Mouse (Mus musculus) heart, embryonic 11.5 days (tissue): ENCODE data around the gene Inafm1. TPM values are rescaled to one million over a fixed set of nuclear protein-coding genes. Genes with fewer than 3 reads are reported as not detected.
"Not testable (repeated sequence)": the region's sequence is repeated elsewhere in the genome, so short reads cannot be mapped to it uniquely, and the experiment has no call there.

ENCODE experiments used
- ATAC-seq: fragments of 200-750 bp; cut with Nextera tagmentation; replicated peaks from 2 replicates; pipeline ENCODE4 v1.8.0; 2017; ENCODE audit warnings: moderate library complexity; ENCODE audit not compliant: insufficient number of reproducible peaks, low FRiP score, low TSS enrichment
- H3K27ac ChIP-seq: fragments of 300-500 bp; sonication (generic); 2 replicates; pipeline ENCODE4 v1.5.1; 2014; ENCODE audit warnings: mild to moderate bottlenecking, low read depth, low read length
- H3K27me3 ChIP-seq: fragments of 300-500 bp; sonication (generic); 2 replicates; pipeline ENCODE4 v1.6.1; 2014; ENCODE audit warnings: mild to moderate bottlenecking, low read length, mixed read lengths; ENCODE audit not compliant: control insufficient read depth, insufficient read depth
- H3K36me3 ChIP-seq: fragments of 300-500 bp; sonication (generic); 2 replicates; pipeline ENCODE4 v1.6.1; 2014; ENCODE audit warnings: mild to moderate bottlenecking, low read length, moderate library complexity, mixed read lengths; ENCODE audit not compliant: control insufficient read depth, insufficient read depth
- H3K4me1 ChIP-seq: fragments of 300-500 bp; sonication (generic); 2 replicates; pipeline ENCODE4 v1.6.1; 2014; ENCODE audit warnings: low read length; ENCODE audit not compliant: control insufficient read depth, insufficient read depth
- H3K4me2 ChIP-seq: fragments of 300-500 bp; sonication (generic); 2 replicates; pipeline ENCODE4 v1.6.1; 2014; ENCODE audit warnings: mild to moderate bottlenecking, moderate library complexity
- H3K4me3 ChIP-seq: fragments of 300-500 bp; sonication (generic); 2 replicates; pipeline ENCODE4 v1.5.1; 2014; ENCODE audit warnings: low read depth, low read length
- H3K9ac ChIP-seq: fragments of 300-500 bp; sonication (generic); 2 replicates; pipeline ENCODE4 v1.6.1; 2014; ENCODE audit warnings: mild to moderate bottlenecking, low read depth, low read length, moderate library complexity
- H3K9me3 ChIP-seq: fragments of 300-500 bp; sonication (generic); replicated peaks from 2 replicates; pipeline ENCODE4 v1.6.1; 2016; ENCODE audit warnings: low read length; ENCODE audit not compliant: control insufficient read depth
- WGBS: fragments of 180-500 bp; shearing (Covaris S2); extraction: QIAGEN DNeasy Blood & Tissue Kit; methylation state at CpG from one replicate; pipeline ENCODE4 v1.1.7; 2014; ENCODE audit not compliant: insufficient replicate concordance; 5-methylcytosine and 5-hydroxymethylcytosine counted together
- polyA plus RNA-seq: library from polyadenylated mRNA; unstranded; fragments of >200 nt; fragmentation: Nextera tagmentation; extraction: Ambion mirVana; gene quantifications from 2 replicates; pipeline ENCODE4 v1.2.1, GENCODE M21; 2014

Inafm1 gene
- polyA plus RNA-seq, 1 experiment from 2014 or later = 6.7 TPM

DNA sequence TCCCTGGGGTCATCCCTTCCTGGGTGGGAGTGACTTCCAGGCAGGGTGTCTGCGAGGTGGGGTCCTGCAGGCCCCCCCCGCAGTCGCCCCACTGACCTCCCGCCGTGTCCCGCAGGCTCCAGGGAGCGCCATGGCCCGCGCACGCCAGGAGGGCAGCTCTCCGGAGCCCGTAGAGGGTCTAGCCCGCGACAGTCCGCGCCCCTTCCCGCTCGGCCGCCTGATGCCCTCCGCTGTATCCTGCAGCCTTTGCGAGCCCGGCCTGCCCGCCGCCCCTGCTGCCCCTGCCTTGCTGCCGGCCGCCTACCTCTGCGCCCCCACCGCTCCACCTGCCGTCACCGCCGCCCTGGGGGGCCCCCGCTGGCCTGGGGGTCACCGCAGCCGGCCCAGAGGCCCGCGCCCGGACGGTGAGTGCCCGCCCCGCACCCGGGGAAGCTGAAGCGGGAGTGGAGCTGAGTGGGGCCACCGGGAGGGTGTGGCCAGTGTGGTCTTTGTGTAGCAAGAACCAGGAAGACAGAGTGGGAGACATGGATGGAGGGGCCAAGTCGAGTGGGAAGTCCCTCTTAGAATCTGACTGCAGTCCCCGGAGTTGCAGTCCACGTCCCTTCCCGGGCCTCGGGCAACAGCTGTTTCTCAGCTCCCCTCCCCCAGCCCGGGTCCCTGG lies 38.7 kb upstream of the Inafm1 start:
- peak overlapping the region; percentile 94 for H3K9ac ChIP-seq
- peak overlapping the region; percentile 86 for H3K4me3 ChIP-seq
- H3K4me2 ChIP-seq = peak overlapping the region; percentile 84
- no peaks in the 10 kb centered on the region; the same call in 1 of the 2 replicates for H3K36me3 ChIP-seq
- peaks cover 25% of the 10 kb centered on the region for H3K4me1 ChIP-seq
- no peaks in the 10 kb centered on the region for H3K9me3 ChIP-seq
- no peak for ATAC-seq
- H3K27ac ChIP-seq = peak overlapping the region; percentile 92
- under 1% methylated on average over 48 of the region's 49 CpGs for WGBS
- H3K27me3 ChIP-seq = no peaks in the 10 kb centered on the region

DNA sequence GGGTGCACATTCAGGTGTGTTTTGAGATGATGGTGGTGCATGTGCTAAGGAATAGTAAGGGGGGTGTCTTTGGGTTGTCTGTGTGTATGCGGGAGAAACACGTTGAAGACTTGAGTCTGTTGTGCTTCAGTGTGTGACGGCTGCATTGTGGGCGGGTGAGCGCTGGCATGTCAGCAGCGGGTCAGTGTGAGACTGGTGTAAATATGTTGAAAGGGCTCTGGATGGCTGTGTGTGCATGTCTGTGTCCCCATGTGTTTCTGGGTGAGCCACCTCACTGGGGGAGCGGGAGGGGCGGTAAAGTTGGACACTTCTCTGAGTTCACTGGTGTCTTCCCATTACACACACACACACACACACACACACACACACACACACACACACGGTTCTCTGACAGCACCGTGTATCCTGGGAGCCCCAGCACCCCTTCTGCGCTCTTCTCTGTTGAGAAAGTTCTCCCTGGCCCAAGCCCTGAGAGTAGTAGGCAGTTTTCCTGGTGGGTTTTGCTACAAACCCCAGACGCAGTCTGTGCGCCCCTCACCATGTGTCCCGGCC lies 38.1 kb upstream of the Inafm1 start:
- Histone ChIP-seq H3K9me3 (no peaks in the 10 kb centered on the region), H3K4me3 (peak overlapping the region; percentile 86), H3K9ac (peak overlapping the region; percentile 94), H3K4me2 (peak overlapping the region; percentile 84), H3K4me1 (peaks cover 25% of the 10 kb centered on the region), H3K27me3 (no peaks in the 10 kb centered on the region), H3K36me3 (no peaks in the 10 kb centered on the region; the same call in 1 of the 2 replicates), H3K27ac (peak overlapping the region; percentile 92)
- ATAC-seq = no peak
- WGBS = 3% methylated on average over 14 of the region's 14 CpGs

DNA sequence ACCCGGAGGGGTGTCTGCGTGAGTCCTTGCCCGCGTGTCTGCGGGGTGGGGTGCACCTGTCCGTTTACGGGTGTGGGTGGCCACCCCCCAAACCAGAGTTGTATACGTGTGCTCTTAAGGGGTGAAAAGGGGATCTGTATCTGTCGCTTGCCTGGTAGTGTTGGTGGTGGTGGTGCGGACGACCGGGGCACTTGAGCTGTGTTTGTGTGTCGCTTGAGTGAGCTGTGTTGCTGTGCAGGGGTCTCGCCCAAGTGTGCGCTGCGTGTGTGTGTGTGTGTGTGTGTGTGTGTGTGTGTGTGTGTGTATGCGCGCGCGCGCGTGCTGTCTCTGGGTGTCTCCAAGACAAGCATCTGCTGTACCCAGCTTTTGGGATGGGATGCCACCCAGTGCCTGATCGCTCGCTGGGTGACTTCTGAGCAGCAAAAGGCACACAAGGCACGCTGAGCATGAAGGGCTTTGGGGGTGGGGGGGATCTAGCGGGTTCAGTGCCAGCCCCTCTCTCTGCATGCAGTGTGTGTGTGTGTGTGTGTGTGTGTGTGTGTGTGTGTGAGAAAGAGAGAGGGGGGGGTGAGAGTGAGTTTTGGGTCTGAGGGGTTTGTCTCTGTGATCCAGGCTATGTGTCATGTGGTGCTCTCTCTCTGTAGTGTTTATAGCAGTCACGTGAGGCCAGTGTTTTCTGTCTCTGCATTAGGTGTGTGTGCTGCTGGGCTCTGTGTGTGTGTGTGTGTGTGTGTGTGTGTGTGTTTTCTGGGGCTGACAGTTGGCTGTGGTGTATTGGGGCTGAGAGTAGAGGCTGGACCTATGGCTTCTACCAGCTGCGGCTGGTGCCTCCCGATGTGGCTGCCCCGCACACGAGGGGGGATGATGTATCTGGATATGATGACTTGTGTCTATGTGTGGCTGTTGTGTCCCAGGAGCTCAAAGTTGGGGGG lies 37.4 kb upstream of the Inafm1 start:
- H3K4me1 ChIP-seq = peaks cover 25% of the 10 kb centered on the region
- peak overlapping the region; percentile 84 for H3K4me2 ChIP-seq
- no peaks in the 10 kb centered on the region for H3K27me3 ChIP-seq
- H3K27ac ChIP-seq = peak overlapping the region; percentile 22; the same call in 1 of the 2 replicates
- H3K4me3 ChIP-seq = peak overlapping the region; percentile 86
- H3K9ac ChIP-seq = peak overlapping the region; percentile 70
- no peaks in the 10 kb centered on the region for H3K36me3 ChIP-seq
- under 1% methylated on average over 31 of the region's 31 CpGs for WGBS
- ATAC-seq = no peak
- H3K9me3 ChIP-seq = no peaks in the 10 kb centered on the region

DNA sequence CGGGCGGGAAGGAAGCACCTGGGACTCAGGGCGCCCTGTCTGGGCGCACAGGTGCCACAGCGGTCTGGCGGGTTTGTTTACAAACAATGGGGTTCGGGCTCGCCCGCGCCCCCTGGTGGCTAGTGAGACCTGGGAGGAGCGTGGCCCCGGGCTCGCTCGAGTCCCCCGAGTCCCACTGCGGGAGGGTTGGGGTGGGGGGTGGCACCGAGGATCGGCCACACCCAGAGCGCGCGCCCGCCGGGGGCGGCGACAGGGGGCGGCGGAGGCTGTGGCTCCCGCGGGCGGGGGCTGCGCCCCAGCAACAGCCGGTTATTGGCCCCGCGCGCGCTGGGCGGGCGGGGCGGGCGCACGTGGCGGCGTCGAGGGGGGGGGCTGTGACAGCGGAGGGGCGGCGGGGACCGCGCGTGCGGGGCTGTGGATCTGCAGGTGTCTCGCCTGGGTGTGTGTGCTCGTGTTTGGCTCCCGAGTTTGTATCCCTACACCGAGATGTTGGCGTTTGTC lies 36.7 kb upstream of the Inafm1 start:
- no peaks in the 10 kb centered on the region for H3K9me3 ChIP-seq
- peak overlapping the region; percentile 70 for H3K9ac ChIP-seq
- ATAC-seq = peak; percentile 10; the same call in 1 of the 2 replicates
- H3K36me3 ChIP-seq = no peaks in the 10 kb centered on the region
- H3K27me3 ChIP-seq = no peaks in the 10 kb centered on the region
- H3K4me3 ChIP-seq = peak overlapping the region; percentile 86
- H3K4me2 ChIP-seq = peak overlapping the region; percentile 84
- peak overlapping the region; percentile 66 for H3K27ac ChIP-seq
- WGBS = under 1% methylated on average over 47 of the region's 56 CpGs
- H3K4me1 ChIP-seq = peaks cover 25% of the 10 kb centered on the region

DNA sequence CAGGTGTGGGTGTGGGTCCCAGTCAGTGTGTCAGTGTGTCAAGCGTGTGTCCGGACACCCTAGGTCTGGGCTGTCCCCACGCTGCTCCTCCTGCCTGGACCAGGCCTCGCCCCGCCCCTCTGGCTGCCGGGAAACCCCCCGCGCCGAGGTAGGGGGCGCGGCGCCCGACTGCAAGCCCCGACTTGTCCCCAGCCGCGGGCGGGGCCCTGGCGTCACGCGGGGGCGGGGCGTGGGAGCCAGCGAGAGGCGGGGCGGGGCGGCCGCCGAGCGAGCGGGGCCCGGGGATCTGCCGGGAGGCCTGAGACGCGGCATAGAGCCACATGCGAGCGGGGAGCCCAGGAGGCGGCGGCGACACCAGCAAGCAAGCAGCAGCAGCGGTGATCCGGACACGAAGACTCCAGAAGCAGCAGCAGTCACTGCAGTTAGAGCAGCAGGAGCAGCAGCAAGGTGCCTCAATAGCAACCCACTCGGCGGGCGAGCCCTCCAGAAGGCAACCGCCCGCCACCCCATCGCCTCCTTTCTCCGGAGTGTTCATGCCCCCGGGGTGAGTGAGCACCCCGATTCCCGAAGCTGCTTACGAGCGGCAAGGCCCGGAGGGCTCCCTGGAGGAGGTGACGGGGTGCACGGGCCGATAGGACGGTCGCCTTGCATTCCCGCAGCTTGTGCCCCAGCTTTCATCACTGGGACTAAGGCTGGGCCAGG lies 36.1 kb upstream of the Inafm1 start:
- WGBS = under 1% methylated on average over 59 of the region's 61 CpGs
- Histone ChIP-seq H3K27me3 (no peaks in the 10 kb centered on the region), H3K27ac (peak overlapping the region; percentile 66), H3K9ac (peak overlapping the region; percentile 70), H3K4me1 (peaks cover 25% of the 10 kb centered on the region), H3K36me3 (no peaks in the 10 kb centered on the region), H3K9me3 (no peaks in the 10 kb centered on the region), H3K4me3 (peak overlapping the region; percentile 86), H3K4me2 (peak overlapping the region; percentile 84)
- peak; percentile 52 for ATAC-seq

DNA sequence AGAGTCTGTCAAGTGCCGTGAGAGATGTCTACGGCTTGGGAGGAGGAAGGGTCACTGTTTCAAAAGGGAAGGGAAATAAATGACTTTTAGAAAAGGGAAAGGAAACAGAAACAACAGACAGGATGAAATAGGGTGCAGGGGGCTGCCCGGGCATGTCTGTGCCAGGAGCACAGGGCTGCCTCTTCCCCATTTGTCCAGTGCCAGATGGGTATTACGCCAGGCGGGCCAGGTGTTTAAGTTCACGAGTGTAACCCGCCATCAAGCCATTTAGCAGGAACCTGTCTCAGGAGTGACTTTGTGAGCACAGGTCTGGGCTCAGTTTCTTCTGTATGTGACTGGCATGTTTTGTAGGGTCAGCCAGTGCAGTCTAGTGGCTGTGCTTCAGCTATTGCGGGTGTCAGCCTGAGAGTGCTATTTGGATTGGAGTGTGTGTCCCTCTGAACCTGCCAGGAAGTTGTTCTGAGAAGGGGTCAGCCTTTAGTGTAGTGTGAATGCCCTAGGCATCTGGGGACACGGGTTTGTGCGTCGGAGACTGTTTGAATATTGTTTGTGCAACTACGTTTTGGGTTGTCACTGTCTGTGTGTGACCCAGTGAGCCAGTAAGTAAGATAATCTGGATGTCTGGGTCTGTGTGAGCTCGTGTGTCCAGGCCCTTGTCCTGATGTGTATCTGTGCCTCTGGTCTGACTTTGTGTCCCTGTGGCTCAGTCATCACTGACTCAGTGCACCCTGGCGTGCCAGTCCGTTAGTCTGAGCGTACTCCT lies 35.3 kb upstream of the Inafm1 start:
- no peaks in the 10 kb centered on the region for H3K9me3 ChIP-seq
- WGBS = 43% methylated on average over 16 of the region's 16 CpGs
- H3K27me3 ChIP-seq = no peaks in the 10 kb centered on the region
- no peak for ATAC-seq
- H3K4me1 ChIP-seq = peaks cover 22% of the 10 kb centered on the region
- H3K4me3 ChIP-seq = peak overlapping the region; percentile 86
- H3K27ac ChIP-seq = peak overlapping the region; percentile 66; the same call in 1 of the 2 replicates
- H3K36me3 ChIP-seq = no peaks in the 10 kb centered on the region
- H3K4me2 ChIP-seq = peak overlapping the region; percentile 84
- peak overlapping the region; percentile 31; the same call in 1 of the 2 replicates for H3K9ac ChIP-seq

DNA sequence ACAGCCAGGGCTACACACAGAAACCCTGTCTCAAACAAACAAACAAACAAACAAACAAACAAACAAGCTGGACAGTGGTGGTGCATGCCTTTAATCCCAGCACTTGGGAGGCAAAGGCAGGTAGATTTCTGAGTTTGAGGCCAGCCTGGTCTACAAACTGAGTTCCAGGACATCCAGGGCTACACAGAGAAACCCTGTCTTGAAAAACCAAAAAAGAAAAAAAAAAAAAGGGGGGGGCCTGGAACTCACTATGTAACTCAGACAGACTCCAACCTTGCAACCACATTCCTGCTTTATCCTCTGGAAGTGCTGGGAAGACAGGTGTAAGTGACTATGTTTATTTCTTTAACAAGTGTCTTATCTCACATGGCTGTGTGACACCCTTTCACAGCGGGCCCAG lies 34.7 kb upstream of the Inafm1 start, which contains the start of gene Bbc3:
Gene Bbc3 (plus strand): TSS at position 301 of the 400 bp plus-strand sequence.
- H3K4me3 ChIP-seq = peak within 1 kb of the TSS; percentile 86
- WGBS = 35% methylated on average over 1 of the region's 1 CpGs
- not testable (repeated sequence) for ATAC-seq, H3K36me3 ChIP-seq, H3K27me3 ChIP-seq, H3K9me3 ChIP-seq
- H3K4me1 ChIP-seq = peaks cover 19% of the 10 kb centered on the region
- H3K9ac ChIP-seq = peak within 1 kb of the TSS; percentile 31; the same call in 1 of the 2 replicates
- peak within 1 kb of the TSS; percentile 84 for H3K4me2 ChIP-seq
- H3K27ac ChIP-seq = peak within 1 kb of the TSS; percentile 66; the same call in 1 of the 2 replicates
